Mouse (Mus musculus) E14TG2a.4 (cell line): ENCODE measurements at regions not wholly inside any gene's neighbourhood (a gene's known extent, or its start where the extent isn't known, plus 50 kb on each side); places are given as distances from the start of the nearest gene placed in this dataset.

Experiments
- CTCF ChIP-seq: conservative IDR thresholded peaks from 2 replicates; pipeline ENCODE4 v1.5.1; 2014; ENCODE audit warnings: low read length
- POU5F1 ChIP-seq: IDR thresholded peaks from 2 replicates; pipeline ENCODE4 v1.6.1; 2014; ENCODE audit warnings: low read length, borderline replicate concordance

- TF ChIP-seq CTCF: no peak
- no peak for TF ChIP-seq POU5F1
These were observed 140.4 kb downstream of the Gm11146 start for GRCm38 (mm10) chr16:77461459-77461858.
